14 mouse cellular contexts compared by ENCODE assay signal in genomic region chr5:31904968-31905683, GRCm38 (mm10).
A peak's percentile ranks its signal among the peaks of the same experiment; 100 is the strongest.
DNase-seq lines count a peak whose midpoint lies in the region; ATAC-seq and TF ChIP-seq lines count a peak whose summit lies in the region.
"Had no signal": no experiment of that assay in that cellular context is flagged by ENCODE, and none has a peak within 500 bp of the region (broad histone marks: within the 10 kb centered on the region; RNA-seq: fewer than 3 reads in every experiment).

No protein-coding gene starts in this region.

- H3K4me1 ChIP-seq in forebrain, postnatal 0 days (ENCODE audit: insufficient read depth): no peaks in the 10 kb centered on the region
- H3K4me1 ChIP-seq in forebrain, embryonic 13.5 days: no peaks in the 10 kb centered on the region
- peaks cover 6% of the 10 kb centered on the region; the same call in 1 of the 2 replicates for H3K4me1 ChIP-seq in intestine, embryonic 16.5 days (ENCODE audit: control insufficient read depth, insufficient read depth, low read length)
- H3K4me1 ChIP-seq in intestine, embryonic 15.5 days (replicated peaks): 0 out of 2 replicates have a peak, but pooled peaks cover 3% of the 10 kb centered on the region
- H3K4me1 ChIP-seq in midbrain, postnatal 0 days (ENCODE audit: insufficient read depth, low read length): no peaks in the 10 kb centered on the region
- H3K4me1 ChIP-seq in midbrain, embryonic 16.5 days (ENCODE audit: control insufficient read depth, insufficient read depth, low read length): no peaks in the 10 kb centered on the region
- 0 out of 2 replicates have a peak, but pooled peaks cover 2% of the 10 kb centered on the region for H3K4me1 ChIP-seq in stomach, postnatal 0 days (replicated peaks; ENCODE audit: control insufficient read depth, insufficient read depth)
- H3K4me1 ChIP-seq: midbrain, embryonic 15.5 days had no signal

- no peak for TF ChIP-seq EP300 in stomach, postnatal 0 days (optimal IDR thresholded peaks at IDR 0.05)

- no peak overlapping the region for H3K9ac ChIP-seq in forebrain, postnatal 0 days
- no peak overlapping the region for H3K9ac ChIP-seq in forebrain, embryonic 13.5 days
- no peak overlapping the region for H3K9ac ChIP-seq in intestine, embryonic 16.5 days (ENCODE audit: low read depth, low read length)
- no peak overlapping the region for H3K9ac ChIP-seq in intestine, embryonic 15.5 days
- H3K9ac ChIP-seq in midbrain, postnatal 0 days (replicated peaks; ENCODE audit: low read length, poor library complexity, severe bottlenecking): no peak overlapping the region
- H3K9ac ChIP-seq in midbrain, embryonic 16.5 days (ENCODE audit: low read depth, low read length): no peak overlapping the region
- no peak overlapping the region for H3K9ac ChIP-seq in stomach, postnatal 0 days (ENCODE audit: low read length)
- H3K9ac ChIP-seq: midbrain, embryonic 15.5 days had no signal

- no peaks in the 10 kb centered on the region for H3K27me3 ChIP-seq in forebrain, postnatal 0 days (ENCODE audit: insufficient read depth, low read length)
- H3K27me3 ChIP-seq in forebrain, embryonic 13.5 days: no peaks in the 10 kb centered on the region
- no peaks in the 10 kb centered on the region for H3K27me3 ChIP-seq in intestine, embryonic 16.5 days (replicated peaks; ENCODE audit: control insufficient read depth, insufficient read depth, low read length)
- H3K27me3 ChIP-seq in intestine, embryonic 15.5 days (replicated peaks): no peaks in the 10 kb centered on the region
- no peaks in the 10 kb centered on the region for H3K27me3 ChIP-seq in midbrain, postnatal 0 days (ENCODE audit: insufficient read depth, low read length)
- H3K27me3 ChIP-seq in midbrain, embryonic 16.5 days (ENCODE audit: control insufficient read depth, insufficient read depth, low read depth, low read length): no peaks in the 10 kb centered on the region
- no peaks in the 10 kb centered on the region for H3K27me3 ChIP-seq in stomach, postnatal 0 days (ENCODE audit: control insufficient read depth, insufficient read depth, low read length)
- H3K27me3 ChIP-seq: megakaryocyte, embryonic 14.5 days; midbrain, embryonic 15.5 days had no signal

- TF ChIP-seq CTCF in forebrain, postnatal 0 days (IDR thresholded peaks at IDR 0.05; ENCODE audit: low read depth): 0 out of 2 replicates have a peak, but pooled peaks have one; percentile 3
- TF ChIP-seq CTCF in midbrain, postnatal 0 days (IDR thresholded peaks at IDR 0.05): peak; percentile 23; the same call in 1 of the 2 replicates
- peak; percentile 52 for TF ChIP-seq CTCF in stomach, postnatal 0 days (IDR thresholded peaks at IDR 0.05; ENCODE audit: low read depth)

- WGBS in forebrain, postnatal 0 days: 75% methylated on average over 6 of the region's 6 CpGs
- 73% methylated on average over 6 of the region's 6 CpGs for WGBS in forebrain, embryonic 13.5 days
- WGBS in intestine, embryonic 16.5 days: 70% methylated on average over 6 of the region's 6 CpGs
- WGBS in intestine, embryonic 15.5 days: 70% methylated on average over 6 of the region's 6 CpGs
- WGBS in midbrain, postnatal 0 days: 74% methylated on average over 6 of the region's 6 CpGs
- 70% methylated on average over 6 of the region's 6 CpGs for WGBS in midbrain, embryonic 16.5 days
- 61% methylated on average over 6 of the region's 6 CpGs for WGBS in stomach, postnatal 0 days

- no peak overlapping the region for H3K27ac ChIP-seq in forebrain, postnatal 0 days (ENCODE audit: low read depth, low read length)
- H3K27ac ChIP-seq in forebrain, embryonic 13.5 days: no peak overlapping the region
- peak overlapping the region; percentile 29; the same call in 1 of the 2 replicates for H3K27ac ChIP-seq in intestine, embryonic 16.5 days (ENCODE audit: low read length)
- H3K27ac ChIP-seq in intestine, embryonic 15.5 days: no peak overlapping the region
- no peak overlapping the region for H3K27ac ChIP-seq in midbrain, postnatal 0 days (ENCODE audit: low read depth, low read length)
- no peak overlapping the region for H3K27ac ChIP-seq in midbrain, embryonic 16.5 days (ENCODE audit: low read length)
- H3K27ac ChIP-seq in stomach, postnatal 0 days (replicated peaks): peak overlapping the region; percentile 85
- H3K27ac ChIP-seq: midbrain, embryonic 15.5 days had no signal

- H3K36me3 ChIP-seq in forebrain, postnatal 0 days (ENCODE audit: insufficient read depth): no peaks in the 10 kb centered on the region
- no peaks in the 10 kb centered on the region for H3K36me3 ChIP-seq in forebrain, embryonic 13.5 days (ENCODE audit: poor library complexity, severe bottlenecking)
- no peaks in the 10 kb centered on the region for H3K36me3 ChIP-seq in intestine, embryonic 16.5 days (ENCODE audit: control insufficient read depth, insufficient read depth, low read length)
- no peaks in the 10 kb centered on the region for H3K36me3 ChIP-seq in intestine, embryonic 15.5 days
- no peaks in the 10 kb centered on the region for H3K36me3 ChIP-seq in midbrain, postnatal 0 days (ENCODE audit: insufficient read depth, low read length)
- H3K36me3 ChIP-seq in midbrain, embryonic 16.5 days (ENCODE audit: control insufficient read depth, insufficient read depth, low read length): no peaks in the 10 kb centered on the region
- H3K36me3 ChIP-seq in stomach, postnatal 0 days (ENCODE audit: control insufficient read depth, insufficient read depth, low read length): no peaks in the 10 kb centered on the region
- H3K36me3 ChIP-seq: midbrain, embryonic 15.5 days had no signal

- no peak overlapping the region for H3K4me2 ChIP-seq in forebrain, postnatal 0 days (ENCODE audit: low read depth)
- no peak overlapping the region for H3K4me2 ChIP-seq in forebrain, embryonic 13.5 days
- H3K4me2 ChIP-seq in intestine, embryonic 16.5 days (ENCODE audit: low read depth, low read length): no peak overlapping the region
- H3K4me2 ChIP-seq in intestine, embryonic 15.5 days (replicated peaks): no peak overlapping the region
- H3K4me2 ChIP-seq in midbrain, postnatal 0 days (ENCODE audit: low read depth, low read length, poor library complexity, severe bottlenecking): no peak overlapping the region
- H3K4me2 ChIP-seq in midbrain, embryonic 16.5 days (ENCODE audit: low read length): no peak overlapping the region
- H3K4me2 ChIP-seq in stomach, postnatal 0 days (replicated peaks; ENCODE audit: low read depth): no peak overlapping the region
- H3K4me2 ChIP-seq: midbrain, embryonic 15.5 days had no signal

- no peak for ATAC-seq in forebrain, postnatal 0 days
- ATAC-seq in forebrain, embryonic 13.5 days: no peak
- ATAC-seq in intestine, embryonic 16.5 days: no peak
- ATAC-seq in intestine, embryonic 15.5 days: no peak
- ATAC-seq in midbrain, postnatal 0 days (ENCODE audit: low FRiP score): no peak
- ATAC-seq in midbrain, embryonic 16.5 days: no peak
- no peak for ATAC-seq in stomach, postnatal 0 days (ENCODE audit: low FRiP score, low TSS enrichment)
- ATAC-seq: forebrain, embryonic 14.5 days; midbrain, embryonic 15.5 days had no signal

- H3K4me3 ChIP-seq in forebrain, postnatal 0 days (ENCODE audit: low read depth, low read length): no peak overlapping the region
- H3K4me3 ChIP-seq in forebrain, embryonic 13.5 days: no peak overlapping the region
- H3K4me3 ChIP-seq in intestine, embryonic 16.5 days (ENCODE audit: low read length): no peak overlapping the region
- no peak overlapping the region for H3K4me3 ChIP-seq in intestine, embryonic 15.5 days (replicated peaks)
- no peak overlapping the region for H3K4me3 ChIP-seq in midbrain, postnatal 0 days (ENCODE audit: low read depth, low read length)
- no peak overlapping the region for H3K4me3 ChIP-seq in midbrain, embryonic 16.5 days (ENCODE audit: low read depth, low read length)
- no peak overlapping the region for H3K4me3 ChIP-seq in stomach, postnatal 0 days (ENCODE audit: low read depth, low read length)
- H3K4me3 ChIP-seq: megakaryocyte, embryonic 14.5 days; midbrain, embryonic 15.5 days had no signal

- no peaks in the 10 kb centered on the region for H3K9me3 ChIP-seq in forebrain, postnatal 0 days (ENCODE audit: low read length)
- no peaks in the 10 kb centered on the region for H3K9me3 ChIP-seq in forebrain, embryonic 13.5 days (replicated peaks)
- no peaks in the 10 kb centered on the region for H3K9me3 ChIP-seq in intestine, embryonic 16.5 days (ENCODE audit: control insufficient read depth, low read length)
- no peaks in the 10 kb centered on the region for H3K9me3 ChIP-seq in intestine, embryonic 15.5 days
- no peaks in the 10 kb centered on the region for H3K9me3 ChIP-seq in midbrain, postnatal 0 days (ENCODE audit: low read length)
- H3K9me3 ChIP-seq in midbrain, embryonic 16.5 days (replicated peaks; ENCODE audit: control insufficient read depth, low read length, poor library complexity, severe bottlenecking): no peaks in the 10 kb centered on the region
- no peaks in the 10 kb centered on the region for H3K9me3 ChIP-seq in stomach, postnatal 0 days (ENCODE audit: control insufficient read depth, low read length)
- H3K9me3 ChIP-seq: megakaryocyte, embryonic 14.5 days; midbrain, embryonic 15.5 days had no signal

- DNase-seq in forebrain, postnatal 0 days: no peak
- no peak for DNase-seq in midbrain, postnatal 0 days (ENCODE audit: low spot score)
- DNase-seq in stomach, postnatal 0 days (ENCODE audit: low spot score): no peak
- no peak for DNase-seq in kidney, adult 9 months
- DNase-seq: embryo, embryonic 11 days; kidney, postnatal 10 days; thymus, adult 2 months had no signal

Comparison
In these comparisons a context has a peak if more than half of its experiments do, and no peak if none do; other contexts are left out.
1. H3K27ac ChIP-seq: peak in intestine, embryonic 16.5 days (single experiment) and stomach, postnatal 0 days (single experiment); none in forebrain, postnatal 0 days (single experiment), forebrain, embryonic 13.5 days (single experiment), intestine, embryonic 15.5 days (single experiment), midbrain, postnatal 0 days (single experiment) and midbrain, embryonic 16.5 days (single experiment).
2. Peak in every context shown above with its lines, with median percentiles within 50 percentile points of each other: CTCF ChIP-seq.